14 mouse cellular contexts compared by ENCODE assay signal in the genomic region with DNA sequence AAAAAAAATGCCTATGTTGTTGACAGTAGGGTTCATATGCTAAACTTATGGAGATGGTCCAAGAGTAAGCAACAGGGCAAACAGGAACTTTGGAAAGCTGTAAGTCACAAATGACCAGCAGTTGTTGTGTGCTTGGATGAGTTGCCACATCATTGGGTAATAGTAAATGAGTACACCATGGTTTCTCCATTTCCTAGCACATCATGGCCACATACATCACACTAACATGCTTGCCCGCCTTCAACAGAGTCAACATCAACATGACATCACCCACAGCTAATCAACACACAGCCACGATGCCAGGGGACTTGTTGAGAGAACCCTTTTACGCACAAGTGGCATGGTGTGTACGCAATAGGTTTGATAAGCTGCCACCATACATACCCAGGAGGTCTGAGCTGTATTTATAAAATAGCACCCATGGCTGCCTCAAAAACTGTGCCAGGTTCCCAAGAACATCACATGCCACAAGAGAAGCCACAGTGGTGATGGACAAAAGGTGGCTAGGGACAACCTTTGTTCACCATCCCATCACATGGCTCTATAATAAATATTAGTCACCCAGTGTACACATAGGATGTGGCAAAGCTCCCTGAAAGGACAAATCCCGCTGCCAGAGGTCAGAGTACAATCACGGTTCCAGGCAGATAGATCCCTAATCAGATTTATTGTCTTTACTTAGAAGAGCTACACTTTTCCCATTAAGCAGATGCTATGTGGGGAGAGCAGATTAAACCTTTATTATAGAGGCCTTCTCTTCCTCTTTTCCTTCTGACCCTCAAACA.
"Had no signal": no experiment of that assay in that cellular context is flagged by ENCODE, and none has a peak within 500 bp of the region (broad histone marks: within the 10 kb centered on the region; RNA-seq: fewer than 3 reads in every experiment).

No protein-coding gene starts in this region.

- H3K36me3 ChIP-seq: limb, embryonic 10.5 days; midbrain, embryonic 12.5 days; neural tube, embryonic 15.5 days had no signal

- H3K4me2 ChIP-seq: lung, embryonic 14.5 days; midbrain, embryonic 12.5 days; neural tube, embryonic 15.5 days had no signal

- H3K4me1 ChIP-seq: midbrain, embryonic 12.5 days; neural tube, embryonic 15.5 days had no signal

- H3K9me3 ChIP-seq: limb, embryonic 10.5 days; midbrain, embryonic 12.5 days; neural tube, embryonic 15.5 days had no signal

- ATAC-seq: hindbrain, embryonic 16.5 days; inflammation-experienced regulatory T-cells, adult 6 months had no signal

- H3K4me3 ChIP-seq: limb, embryonic 10.5 days; midbrain, embryonic 12.5 days; myocyte; neural tube, embryonic 15.5 days had no signal

- H3K27ac ChIP-seq: kidney, postnatal 0 days; limb, embryonic 10.5 days; midbrain, embryonic 12.5 days; neural tube, embryonic 15.5 days had no signal

- H3K9ac ChIP-seq: lung, embryonic 14.5 days; midbrain, embryonic 12.5 days; neural tube, embryonic 15.5 days had no signal

- H3K27me3 ChIP-seq: midbrain, embryonic 12.5 days; neural tube, embryonic 15.5 days had no signal

- DNase-seq: kidney, adult 8-10 months; kidney, postnatal 36 days; lung, embryonic 14.5 days; right cerebral cortex, adult 18-20 months; right cerebral cortex, postnatal 25 days; thymus, adult 2 months; thymus, postnatal 36 days had no signal
